Mouse (Mus musculus) bone marrow macrophage, adult 2 months (primary cell): ENCODE measurements around the gene Slc22a4.

ENCODE experiments used
- CTCF ChIP-seq: IDR thresholded peaks from 2 replicates; pipeline ENCODE4 v1.5.1; 2012; ENCODE audit warnings: low read depth, mild to moderate bottlenecking, low read length, moderate library complexity
- POLR2A ChIP-seq: IDR thresholded peaks from 2 replicates; pipeline ENCODE4 v1.6.1; 2012; ENCODE audit warnings: mild to moderate bottlenecking, low read depth, low read length, borderline replicate concordance

DNA sequence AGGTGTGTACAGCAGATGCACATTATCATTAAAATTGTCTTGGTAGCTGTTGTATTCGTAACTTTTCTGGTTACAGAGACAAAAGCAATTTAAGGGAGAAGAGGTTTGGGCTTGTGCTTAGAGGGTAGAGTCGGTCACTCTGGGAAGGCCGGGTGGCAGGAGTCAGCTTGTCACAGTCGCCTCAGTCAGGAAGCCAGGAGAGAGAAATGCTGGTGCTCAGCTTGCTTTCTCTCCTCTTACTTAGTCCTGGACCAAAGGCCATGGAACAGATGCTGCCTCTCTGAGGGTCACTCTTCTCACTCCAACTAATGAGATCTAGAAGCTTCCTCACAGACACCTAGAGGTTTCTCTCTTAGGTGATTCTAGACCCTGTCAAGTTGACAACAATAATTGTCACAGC, 46.5 kb downstream of the Slc22a4 start:
- TF ChIP-seq CTCF (no peak), POLR2A (no peak)
